Mouse (Mus musculus): ENCODE measurements around the gene Lsm7. TPM values are rescaled to one million over a fixed set of nuclear protein-coding genes. Genes with fewer than 3 reads are reported as not detected.

The Lsm7 gene
- polyA plus RNA-seq (2014; fragmentation: Nextera tagmentation; extraction: Ambion mirVana) = 321 and 361 TPM in 2 replicates

DNA sequence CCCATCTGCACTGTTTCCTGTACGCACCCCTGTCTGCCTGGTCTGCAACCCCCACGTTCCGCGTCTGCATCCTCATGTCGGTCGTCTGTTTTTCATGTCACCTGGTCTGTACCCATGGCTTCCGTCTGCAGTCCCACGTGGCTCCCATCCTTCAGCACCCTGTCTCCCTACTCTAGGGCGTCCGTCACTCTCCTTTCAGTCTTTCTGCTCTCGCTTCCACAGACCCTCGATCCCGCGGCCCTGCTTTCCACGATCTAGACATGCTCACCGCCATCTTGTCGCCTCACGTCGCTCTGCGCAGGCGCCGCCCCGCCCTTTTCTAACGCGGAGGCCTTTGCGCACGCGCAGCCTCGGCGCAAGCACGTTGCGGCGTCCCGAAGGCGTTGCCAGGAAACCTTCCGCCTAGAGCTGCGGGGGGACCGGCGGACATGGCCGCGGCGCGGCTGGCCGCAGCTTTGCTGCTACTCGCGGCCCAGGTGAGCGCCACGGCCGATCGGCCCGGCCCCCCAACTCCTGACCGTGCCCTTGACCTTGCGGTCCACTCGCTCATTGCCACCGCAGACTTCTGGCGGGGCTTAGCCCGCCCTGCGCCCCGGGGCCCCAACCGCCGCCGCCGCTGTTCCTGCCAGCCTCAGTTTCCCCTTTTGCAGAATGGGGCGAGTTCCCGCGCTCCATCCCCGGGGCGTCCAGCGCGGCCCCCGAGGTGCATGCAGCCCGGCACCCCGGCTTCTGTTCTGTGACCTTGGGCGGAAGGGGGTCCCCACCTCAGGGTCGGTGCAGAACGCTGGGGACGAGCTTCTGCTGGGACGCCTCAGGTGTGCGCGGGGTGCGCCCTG, at the start of gene Lsm7, which contains the start of gene Sppl2b:
Lsm7 (minus strand) TSS at position 297 of the 836 bp plus-strand sequence.
Sppl2b (plus strand) TSS at position 363 of the 836 bp plus-strand sequence.
- Histone ChIP-seq H3K4me3 (ENCODE audit: low read depth, low read length) (peak within 1 kb of the TSS; percentile 75), H3K9me3 (ENCODE audit: control insufficient read depth, low read depth, low read length) (no peaks in the 10 kb centered on the region), H3K4me1 (ENCODE audit: control insufficient read depth, insufficient read depth, low read length) (peaks cover 21% of the 10 kb centered on the region), H3K4me2 (replicated peaks; ENCODE audit: low read depth, low read length) (peak within 1 kb of the TSS; percentile 97), H3K9ac (replicated peaks; ENCODE audit: low read depth, low read length) (peak within 1 kb of the TSS; percentile 70), H3K27me3 (ENCODE audit: control insufficient read depth, insufficient read depth, low read length) (no peaks in the 10 kb centered on the region), H3K36me3 (ENCODE audit: control insufficient read depth, insufficient read depth, low read length) (peaks cover 23% of the 10 kb centered on the region), H3K27ac (ENCODE audit: low read length) (peak within 1 kb of the TSS; percentile 33; the same call in 1 of the 2 replicates)
- WGBS = 1% methylated on average over 77 of the region's 81 CpGs
- peak; percentile 69 for ATAC-seq (ENCODE audit: insufficient number of reproducible peaks, insufficient read depth, low FRiP score, low read depth)

DNA sequence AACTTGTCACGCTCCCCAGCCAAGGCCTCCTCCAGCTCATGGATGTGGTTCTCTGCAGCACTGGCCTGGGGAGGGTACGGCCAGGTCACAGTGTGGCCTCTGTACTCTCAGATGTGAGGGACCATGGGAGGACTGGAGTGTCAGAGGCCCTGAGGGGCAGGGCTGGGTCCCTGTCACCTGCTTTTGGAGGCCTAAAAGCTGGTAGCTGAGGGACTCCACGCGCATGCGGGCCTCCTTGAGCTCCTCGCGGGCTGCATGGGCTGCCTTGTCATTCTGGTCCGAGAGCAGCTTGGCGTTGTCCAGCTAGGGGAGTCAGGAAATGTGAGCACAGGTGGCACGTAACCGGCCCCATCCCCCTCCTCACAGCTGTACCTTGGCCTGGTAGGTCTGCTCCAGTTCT, 49.7 kb upstream of the Lsm7 start:
- Histone ChIP-seq H3K27ac (ENCODE audit: low read length) (no peak overlapping the region), H3K27me3 (ENCODE audit: control insufficient read depth, insufficient read depth, low read length) (no peaks in the 10 kb centered on the region), H3K9ac (replicated peaks; ENCODE audit: low read depth, low read length) (no peak overlapping the region), H3K4me1 (ENCODE audit: control insufficient read depth, insufficient read depth, low read length) (peaks cover 3% of the 10 kb centered on the region), H3K4me3 (ENCODE audit: low read depth, low read length) (no peak overlapping the region), H3K36me3 (ENCODE audit: control insufficient read depth, insufficient read depth, low read length) (peaks cover 51% of the 10 kb centered on the region), H3K4me2 (replicated peaks; ENCODE audit: low read depth, low read length) (no peak overlapping the region), H3K9me3 (ENCODE audit: control insufficient read depth, low read depth, low read length) (no peaks in the 10 kb centered on the region)
- no peak for ATAC-seq (ENCODE audit: insufficient number of reproducible peaks, insufficient read depth, low FRiP score, low read depth)
- WGBS = 93% methylated on average over 11 of the region's 11 CpGs

DNA sequence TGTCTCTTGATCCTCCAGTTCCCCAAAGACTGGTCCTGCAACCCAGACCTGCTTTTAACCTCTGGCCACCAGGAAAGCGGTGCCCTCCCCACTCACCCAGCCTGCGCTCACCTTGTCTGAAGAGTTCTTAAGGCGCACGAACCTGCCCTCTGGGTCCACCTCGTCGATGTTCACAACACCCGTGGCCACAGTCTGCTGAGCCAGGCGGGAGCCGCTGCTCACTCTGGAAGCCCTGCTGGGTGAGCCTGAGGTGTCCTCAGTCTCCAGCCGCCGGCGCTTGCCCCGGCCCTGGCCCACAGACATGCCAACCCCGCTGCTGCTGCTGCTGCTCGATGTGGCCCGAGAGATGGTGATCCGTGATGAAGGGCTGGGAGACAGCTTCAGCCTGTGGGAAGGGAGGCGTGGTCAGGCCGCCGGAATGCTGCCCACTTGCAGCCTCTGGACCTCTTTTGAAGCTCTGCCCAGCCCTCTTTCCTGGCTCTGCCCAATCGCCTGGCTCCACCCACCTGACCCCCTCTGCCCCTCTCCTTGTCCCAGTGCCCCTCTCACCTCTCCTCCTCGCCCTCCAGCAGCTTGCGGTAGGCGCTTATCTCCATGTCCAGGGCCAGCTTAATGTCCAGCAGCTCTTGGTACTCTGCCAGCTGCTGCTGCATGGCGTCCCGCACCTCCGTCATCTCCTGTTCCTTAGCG, 49.1 kb upstream of the Lsm7 start:
- no peak for ATAC-seq (ENCODE audit: insufficient number of reproducible peaks, insufficient read depth, low FRiP score, low read depth)
- H3K4me1 ChIP-seq (ENCODE audit: control insufficient read depth, insufficient read depth, low read length) = peaks cover 7% of the 10 kb centered on the region
- H3K27ac ChIP-seq (ENCODE audit: low read length) = no peak overlapping the region
- 90% methylated on average over 28 of the region's 28 CpGs for WGBS
- H3K4me3 ChIP-seq (ENCODE audit: low read depth, low read length) = no peak overlapping the region
- H3K27me3 ChIP-seq (ENCODE audit: control insufficient read depth, insufficient read depth, low read length) = no peaks in the 10 kb centered on the region
- H3K36me3 ChIP-seq (ENCODE audit: control insufficient read depth, insufficient read depth, low read length) = peaks cover 45% of the 10 kb centered on the region
- H3K9me3 ChIP-seq (ENCODE audit: control insufficient read depth, low read depth, low read length) = no peaks in the 10 kb centered on the region
- no peak overlapping the region for H3K9ac ChIP-seq (replicated peaks; ENCODE audit: low read depth, low read length)
- no peak overlapping the region for H3K4me2 ChIP-seq (replicated peaks; ENCODE audit: low read depth, low read length)

DNA sequence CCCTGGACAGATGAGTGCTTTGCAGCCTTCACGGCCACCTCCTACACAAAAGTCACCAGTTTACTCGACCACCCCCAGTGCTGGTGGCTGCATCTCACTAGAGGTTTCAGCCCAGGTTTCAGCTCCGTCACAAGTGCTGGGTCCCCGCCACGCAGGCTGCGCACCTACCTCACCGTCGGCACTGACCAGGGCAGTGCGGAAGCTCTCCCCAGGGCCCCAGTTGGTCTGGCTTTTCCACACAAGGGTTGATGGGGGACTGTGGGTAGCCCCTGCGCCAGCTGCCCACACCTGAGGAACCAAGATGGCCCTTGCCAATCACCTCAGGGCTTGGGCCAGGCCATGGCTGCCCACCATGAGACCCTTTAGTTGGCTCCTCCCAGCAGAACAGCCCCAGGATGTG, 48.3 kb upstream of the Lsm7 start:
- Histone ChIP-seq H3K36me3 (ENCODE audit: control insufficient read depth, insufficient read depth, low read length) (peaks cover 43% of the 10 kb centered on the region), H3K4me1 (ENCODE audit: control insufficient read depth, insufficient read depth, low read length) (peaks cover 7% of the 10 kb centered on the region), H3K9ac (replicated peaks; ENCODE audit: low read depth, low read length) (no peak overlapping the region), H3K27me3 (ENCODE audit: control insufficient read depth, insufficient read depth, low read length) (no peaks in the 10 kb centered on the region), H3K27ac (ENCODE audit: low read length) (no peak overlapping the region), H3K4me3 (ENCODE audit: low read depth, low read length) (no peak overlapping the region), H3K4me2 (replicated peaks; ENCODE audit: low read depth, low read length) (no peak overlapping the region), H3K9me3 (ENCODE audit: control insufficient read depth, low read depth, low read length) (no peaks in the 10 kb centered on the region)
- 90% methylated on average over 10 of the region's 10 CpGs for WGBS
- ATAC-seq (ENCODE audit: insufficient number of reproducible peaks, insufficient read depth, low FRiP score, low read depth) = no peak

DNA sequence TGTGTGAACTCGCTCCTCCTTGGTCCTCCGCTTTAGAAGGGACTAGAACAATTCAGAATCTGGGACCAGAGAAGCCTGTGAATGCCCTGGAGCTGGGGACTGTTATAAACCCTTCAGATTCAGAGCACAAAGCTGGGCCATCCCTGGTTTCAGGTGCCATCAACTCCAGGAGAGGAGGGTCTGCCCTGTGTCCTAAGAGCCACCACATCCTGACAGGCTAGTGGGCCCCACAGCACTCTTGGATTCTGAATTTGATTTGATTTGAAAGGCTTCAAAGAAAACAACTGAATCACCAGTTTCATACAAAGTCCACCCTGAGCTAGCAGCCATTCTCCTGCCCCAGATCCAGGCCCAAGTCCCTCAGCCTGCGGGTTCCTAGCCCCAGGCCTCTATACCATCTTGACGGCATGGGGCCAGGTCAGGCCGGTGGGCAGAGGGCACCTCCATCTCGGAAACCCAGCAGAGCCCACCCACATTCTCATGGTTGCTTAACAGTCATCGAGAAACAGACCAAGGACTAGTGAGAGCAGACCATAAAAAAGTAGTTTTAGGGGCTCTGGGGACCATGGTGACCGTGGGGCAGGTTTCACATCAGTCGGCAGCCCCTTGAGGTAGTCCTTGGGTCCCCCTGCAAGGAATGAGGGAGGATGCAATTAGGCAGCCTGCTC, 47.4 kb upstream of the Lsm7 start:
- Histone ChIP-seq H3K27ac (ENCODE audit: low read length) (no peak overlapping the region), H3K9me3 (ENCODE audit: control insufficient read depth, low read depth, low read length) (no peaks in the 10 kb centered on the region), H3K27me3 (ENCODE audit: control insufficient read depth, insufficient read depth, low read length) (no peaks in the 10 kb centered on the region), H3K9ac (replicated peaks; ENCODE audit: low read depth, low read length) (no peak overlapping the region), H3K4me3 (ENCODE audit: low read depth, low read length) (no peak overlapping the region), H3K4me1 (ENCODE audit: control insufficient read depth, insufficient read depth, low read length) (peaks cover 7% of the 10 kb centered on the region), H3K36me3 (ENCODE audit: control insufficient read depth, insufficient read depth, low read length) (peaks cover 34% of the 10 kb centered on the region), H3K4me2 (replicated peaks; ENCODE audit: low read depth, low read length) (no peak overlapping the region)
- no peak for ATAC-seq (ENCODE audit: insufficient number of reproducible peaks, insufficient read depth, low FRiP score, low read depth)
- 91% methylated on average over 9 of the region's 9 CpGs for WGBS

DNA sequence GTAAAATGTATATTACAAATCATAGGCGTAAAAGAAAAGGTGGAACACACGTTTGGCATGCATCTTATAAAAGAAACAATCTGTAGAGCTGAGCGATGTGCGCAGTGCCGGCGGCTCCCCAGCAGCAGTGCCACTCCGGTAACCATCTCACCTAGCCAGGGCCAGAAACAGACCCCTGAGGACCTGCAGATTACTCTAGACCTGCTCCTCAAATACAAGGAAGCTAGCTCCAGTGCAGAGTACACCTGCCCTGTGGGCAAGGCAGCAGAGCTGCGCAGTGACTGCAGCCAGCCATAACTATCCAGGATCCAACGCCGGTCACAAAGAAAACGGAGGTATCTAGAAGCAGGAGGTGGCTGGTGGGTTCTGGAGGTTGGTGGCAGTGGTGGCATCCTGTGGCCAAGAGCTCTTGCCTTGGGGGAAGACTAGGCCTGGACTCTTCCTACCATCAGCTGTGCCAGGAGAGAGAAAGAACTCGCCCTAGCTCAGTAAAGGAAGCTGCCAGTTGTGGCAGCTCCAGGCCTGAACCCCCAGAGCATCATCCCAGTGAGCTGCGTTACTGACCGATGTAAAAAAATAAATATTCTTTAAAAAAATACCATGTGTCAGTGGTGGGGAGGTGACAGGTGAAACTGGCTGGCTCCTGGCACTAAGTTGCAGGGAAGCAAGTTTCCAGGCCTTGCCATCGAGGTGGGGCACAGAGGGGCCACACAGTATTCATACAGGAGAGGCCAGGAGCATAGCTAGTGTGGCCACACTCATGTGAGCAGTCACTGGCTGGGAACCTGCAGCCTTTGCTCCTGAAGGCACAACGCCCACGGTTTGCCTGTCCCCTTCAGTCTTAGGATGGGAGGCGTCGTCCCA, 46.6 kb upstream of the Lsm7 start:
- 0 out of 2 replicates have a peak overlapping the region, but pooled peaks have one; percentile 3 for H3K4me3 ChIP-seq (ENCODE audit: low read depth, low read length)

DNA sequence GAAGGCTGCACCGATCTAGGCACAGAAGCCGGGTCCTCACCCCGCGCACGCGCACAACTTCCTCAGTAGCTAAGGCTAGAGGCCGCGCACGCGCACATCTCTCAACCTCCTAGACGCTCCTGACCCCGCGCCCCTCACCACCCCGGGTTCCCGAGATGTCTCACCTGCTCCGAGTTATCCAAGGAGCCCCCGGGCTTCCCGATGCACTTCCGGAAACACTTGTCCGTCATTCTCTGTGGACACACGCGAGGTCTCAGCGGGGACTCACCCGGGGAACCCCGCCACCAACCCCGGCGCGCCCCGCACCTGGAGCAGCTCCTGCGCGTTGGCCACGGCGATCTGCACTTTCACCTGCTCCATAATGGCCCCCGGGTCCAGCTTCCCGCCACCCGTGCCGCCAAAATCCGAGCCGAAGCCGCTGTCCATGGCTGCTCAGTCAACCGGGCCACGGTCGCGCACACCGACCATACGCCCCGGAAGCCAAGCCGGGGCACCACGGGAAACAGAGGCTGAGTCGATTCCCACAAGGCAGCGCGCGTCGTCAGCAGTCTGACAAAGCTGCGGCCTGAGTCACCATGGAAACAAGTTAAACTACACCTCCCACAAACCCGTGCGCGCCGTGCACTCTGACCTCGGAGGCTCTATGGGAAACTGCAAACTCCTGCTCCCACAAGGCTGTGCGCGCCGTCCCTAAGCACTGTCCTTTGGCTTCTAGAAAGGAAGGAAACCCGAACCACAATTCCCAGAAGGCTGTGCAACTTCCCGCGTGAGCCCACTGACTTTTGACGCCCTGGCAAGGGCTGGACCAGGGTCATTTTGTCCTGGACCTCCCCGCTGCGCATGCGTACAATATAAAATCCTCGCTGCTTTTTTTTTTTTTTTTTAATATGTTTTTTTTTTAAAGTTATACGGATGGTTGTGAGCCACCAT, 45.6 kb upstream of the Lsm7 start, which contains the start of gene Timm13:
Timm13 (minus strand) TSS at position 652 of the 930 bp plus-strand sequence.
- ATAC-seq (ENCODE audit: insufficient number of reproducible peaks, insufficient read depth, low FRiP score, low read depth) = peak; percentile 95
- H3K4me3 ChIP-seq (ENCODE audit: low read depth, low read length) = peak within 1 kb of the TSS; percentile 73
- H3K9me3 ChIP-seq (ENCODE audit: control insufficient read depth, low read depth, low read length) = no peaks in the 10 kb centered on the region
- H3K4me2 ChIP-seq (replicated peaks; ENCODE audit: low read depth, low read length) = peak within 1 kb of the TSS; percentile 97
- no peaks in the 10 kb centered on the region for H3K27me3 ChIP-seq (ENCODE audit: control insufficient read depth, insufficient read depth, low read length)
- WGBS = under 1% methylated on average over 72 of the region's 72 CpGs
- H3K4me1 ChIP-seq (ENCODE audit: control insufficient read depth, insufficient read depth, low read length) = peaks cover 7% of the 10 kb centered on the region
- H3K36me3 ChIP-seq (ENCODE audit: control insufficient read depth, insufficient read depth, low read length) = peaks cover 28% of the 10 kb centered on the region
- peak within 1 kb of the TSS; percentile 78 for H3K9ac ChIP-seq (replicated peaks; ENCODE audit: low read depth, low read length)
- H3K27ac ChIP-seq (ENCODE audit: low read length) = peak within 1 kb of the TSS; percentile 64; the same call in 1 of the 2 replicates

More for the DNA sequence above, 46.6 kb upstream of the Lsm7 start:
- 87% methylated on average over 19 of the region's 19 CpGs for WGBS
- H3K27me3 ChIP-seq (ENCODE audit: control insufficient read depth, insufficient read depth, low read length) = no peaks in the 10 kb centered on the region
- H3K36me3 ChIP-seq (ENCODE audit: control insufficient read depth, insufficient read depth, low read length) = peaks cover 31% of the 10 kb centered on the region
- H3K4me2 ChIP-seq (replicated peaks; ENCODE audit: low read depth, low read length) = peak overlapping the region; percentile 30
- H3K9me3 ChIP-seq (ENCODE audit: control insufficient read depth, low read depth, low read length) = no peaks in the 10 kb centered on the region
- H3K27ac ChIP-seq (ENCODE audit: low read length) = peak overlapping the region; percentile 39; the same call in 1 of the 2 replicates
- no peak overlapping the region; the same call in 1 of the 2 replicates for H3K9ac ChIP-seq (replicated peaks; ENCODE audit: low read depth, low read length)
- no peak for ATAC-seq (ENCODE audit: insufficient number of reproducible peaks, insufficient read depth, low FRiP score, low read depth)
- H3K4me1 ChIP-seq (ENCODE audit: control insufficient read depth, insufficient read depth, low read length) = peaks cover 7% of the 10 kb centered on the region

Measured in stomach, embryonic 14.5 days (tissue).